Mouse (Mus musculus) stomach, embryonic 14.5 days (tissue): ENCODE measurements around the gene Apopt1. TPM values are rescaled to one million over a fixed set of nuclear protein-coding genes. Genes with fewer than 3 reads are reported as not detected.

Source experiments
- ATAC-seq: fragments of 200-750 bp; cut with Nextera tagmentation; 2 replicates; pipeline ENCODE4 v1.8.0; 2017; ENCODE audit warnings: low read depth, moderate TSS enrichment; ENCODE audit not compliant: insufficient number of reproducible peaks, insufficient read depth, low FRiP score
- H3K27ac ChIP-seq: fragments of 300-500 bp; sonication (generic); 2 replicates; pipeline ENCODE4 v1.5.1; 2014; ENCODE audit warnings: mild to moderate bottlenecking, low read length, moderate library complexity, mixed read lengths
- H3K27me3 ChIP-seq: fragments of 300-500 bp; sonication (generic); 2 replicates; pipeline ENCODE4 v1.6.1; 2014; ENCODE audit warnings: low read length, control low read depth, mixed read lengths; ENCODE audit not compliant: control insufficient read depth, insufficient read depth
- H3K36me3 ChIP-seq: fragments of 300-500 bp; sonication (generic); 2 replicates; pipeline ENCODE4 v1.6.1; 2014; ENCODE audit warnings: mild to moderate bottlenecking, control low read depth, low read length, moderate library complexity, mixed read lengths; ENCODE audit not compliant: control insufficient read depth, insufficient read depth
- H3K4me1 ChIP-seq: fragments of 300-500 bp; sonication (generic); 2 replicates; pipeline ENCODE4 v1.6.1; 2014; ENCODE audit warnings: low read length, control low read depth, mixed read lengths; ENCODE audit not compliant: control insufficient read depth, insufficient read depth
- H3K4me2 ChIP-seq: fragments of 300-500 bp; sonication (generic); replicated peaks from 2 replicates; pipeline ENCODE4 v1.6.1; 2014; ENCODE audit warnings: low read depth, low read length, control low read depth
- H3K4me3 ChIP-seq: fragments of 300-500 bp; sonication (generic); 2 replicates; pipeline ENCODE4 v1.5.1; 2014; ENCODE audit warnings: low read depth, low read length, control low read depth
- H3K9ac ChIP-seq: fragments of 300-500 bp; sonication (generic); replicated peaks from 2 replicates; pipeline ENCODE4 v1.6.1; 2014; ENCODE audit warnings: low read depth, mild to moderate bottlenecking, control low read depth, low read length, moderate library complexity, mixed read lengths
- H3K9me3 ChIP-seq: fragments of 300-500 bp; sonication (generic); 2 replicates; pipeline ENCODE4 v1.6.1; 2016; ENCODE audit warnings: low read depth, low read length, control low read depth; ENCODE audit not compliant: control insufficient read depth
- WGBS: fragments of 180-500 bp; shearing (Covaris S2); extraction: QIAGEN DNeasy Blood & Tissue Kit; methylation state at CpG from one replicate; pipeline ENCODE4 v1.1.7; 2014; 5-methylcytosine and 5-hydroxymethylcytosine counted together
- polyA plus RNA-seq: library from polyadenylated mRNA; unstranded; fragments of >200 nt; fragmentation: Nextera tagmentation; extraction: Ambion mirVana; gene quantifications from 2 replicates; pipeline ENCODE4 v1.2.1, GENCODE M21; 2014

Apopt1 gene
- polyA plus RNA-seq, 1 experiment from 2014 or later, result 60.8 TPM

GRCm38 (mm10) chr12:111669961-111670360, 43.1 kb upstream of the Apopt1 start:
- 59% methylated on average over 8 of the region's 8 CpGs for WGBS
- ATAC-seq, result no peak
- H3K4me2 ChIP-seq, result peak overlapping the region; percentile 93

GRCm38 (mm10) chr12:111670371-111670971, 42.6 kb upstream of the Apopt1 start:
- ATAC-seq, result no peak
- peak overlapping the region; percentile 93 for H3K4me2 ChIP-seq
- H3K9ac ChIP-seq, result peak overlapping the region; percentile 67; the same call in 1 of the 2 replicates
- H3K27ac ChIP-seq, result no peak overlapping the region
- WGBS, result 18% methylated on average over 28 of the region's 29 CpGs
- peaks cover 26% of the 10 kb centered on the region; the same call in 1 of the 2 replicates for H3K4me1 ChIP-seq
- H3K36me3 ChIP-seq, result no peaks in the 10 kb centered on the region
- peak overlapping the region; percentile 53 for H3K4me3 ChIP-seq
- 0 out of 2 replicates have a peak, but pooled peaks cover 6% of the 10 kb centered on the region for H3K27me3 ChIP-seq
- no peaks in the 10 kb centered on the region for H3K9me3 ChIP-seq

More at GRCm38 (mm10) chr12:111669961-111670360, 43.1 kb upstream of the Apopt1 start:
- Histone ChIP-seq H3K4me1 (peaks cover 27% of the 10 kb centered on the region; the same call in 1 of the 2 replicates), H3K36me3 (no peaks in the 10 kb centered on the region), H3K27ac (no peak overlapping the region), H3K27me3 (0 out of 2 replicates have a peak, but pooled peaks cover 6% of the 10 kb centered on the region), H3K9me3 (no peaks in the 10 kb centered on the region), H3K9ac (no peak overlapping the region), H3K4me3 (peak overlapping the region; percentile 53)

- peak overlapping the region; percentile 67; the same call in 1 of the 2 replicates for H3K9ac ChIP-seq
- H3K9me3 ChIP-seq, result no peaks in the 10 kb centered on the region
- WGBS, result 1% methylated on average over 28 of the region's 35 CpGs
- no peaks in the 10 kb centered on the region for H3K36me3 ChIP-seq
- no peak overlapping the region for H3K27ac ChIP-seq
- H3K4me3 ChIP-seq, result peak overlapping the region; percentile 53
- H3K27me3 ChIP-seq, result 0 out of 2 replicates have a peak, but pooled peaks cover 6% of the 10 kb centered on the region
- peaks cover 23% of the 10 kb centered on the region; the same call in 1 of the 2 replicates for H3K4me1 ChIP-seq
- ATAC-seq, result no peak
- H3K4me2 ChIP-seq, result peak overlapping the region; percentile 93
Measured at GRCm38 (mm10) chr12:111670976-111671375, 42.1 kb upstream of the Apopt1 start.

- H3K9me3 ChIP-seq, result no peaks in the 10 kb centered on the region
- H3K27ac ChIP-seq, result 0 out of 2 replicates have a peak overlapping the region, but pooled peaks have one; percentile 2
- H3K4me1 ChIP-seq, result peaks cover 23% of the 10 kb centered on the region; the same call in 1 of the 2 replicates
- H3K9ac ChIP-seq, result peak overlapping the region; percentile 67
- H3K36me3 ChIP-seq, result no peaks in the 10 kb centered on the region
- H3K4me3 ChIP-seq, result peak overlapping the region; percentile 53
- peak overlapping the region; percentile 93 for H3K4me2 ChIP-seq
- WGBS, result under 1% methylated on average over 34 of the region's 34 CpGs
- ATAC-seq, result no peak
- 0 out of 2 replicates have a peak, but pooled peaks cover 6% of the 10 kb centered on the region for H3K27me3 ChIP-seq
Measured at GRCm38 (mm10) chr12:111671431-111671902, 41.6 kb upstream of the Apopt1 start.

- H3K9ac ChIP-seq, result peak within 1 kb of the TSS; percentile 67
- no peaks in the 10 kb centered on the region for H3K36me3 ChIP-seq
- H3K9me3 ChIP-seq, result no peaks in the 10 kb centered on the region
- peaks cover 25% of the 10 kb centered on the region; the same call in 1 of the 2 replicates for H3K4me1 ChIP-seq
- peak within 1 kb of the TSS; percentile 93 for H3K4me2 ChIP-seq
- peak; percentile 57; the same call in 1 of the 2 replicates for ATAC-seq
- peak within 1 kb of the TSS; percentile 53 for H3K4me3 ChIP-seq
- H3K27me3 ChIP-seq, result 0 out of 2 replicates have a peak, but pooled peaks cover 6% of the 10 kb centered on the region
- H3K27ac ChIP-seq, result 0 out of 2 replicates have a peak within 1 kb of the TSS, but pooled peaks have one; percentile 2
- WGBS, result under 1% methylated on average over 31 of the region's 31 CpGs
Measured at GRCm38 (mm10) chr12:111672176-111672575, 40.9 kb upstream of the Apopt1 start, which contains the start of gene Ckb. Gene Ckb (minus strand): TSS chr12:111672338.

- WGBS, result 13% methylated on average over 12 of the region's 12 CpGs
- Histone ChIP-seq H3K4me2 (peak overlapping the region; percentile 93), H3K9ac (no peak overlapping the region), H3K4me3 (peak overlapping the region; percentile 53), H3K27ac (no peak overlapping the region), H3K9me3 (no peaks in the 10 kb centered on the region), H3K27me3 (0 out of 2 replicates have a peak, but pooled peaks cover 6% of the 10 kb centered on the region), H3K4me1 (peaks cover 29% of the 10 kb centered on the region; the same call in 1 of the 2 replicates), H3K36me3 (no peaks in the 10 kb centered on the region)
- no peak for ATAC-seq
Measured at GRCm38 (mm10) chr12:111672581-111672980, 40.5 kb upstream of the Apopt1 start.

GRCm38 (mm10) chr12:111674850-111675486, 38.1 kb upstream of the Apopt1 start:
- Histone ChIP-seq H3K27ac (no peak overlapping the region), H3K9ac (no peak overlapping the region), H3K4me1 (peaks cover 22% of the 10 kb centered on the region; the same call in 1 of the 2 replicates), H3K27me3 (0 out of 2 replicates have a peak, but pooled peaks cover 6% of the 10 kb centered on the region), H3K4me3 (no peak overlapping the region), H3K36me3 (no peaks in the 10 kb centered on the region), H3K4me2 (no peak overlapping the region), H3K9me3 (no peaks in the 10 kb centered on the region)
- 59% methylated on average over 2 of the region's 2 CpGs for WGBS
- ATAC-seq, result no peak
